Mouse (Mus musculus) stomach, postnatal 0 days (tissue): ENCODE measurements around the gene Creb3l2.

Experiments used
- CTCF ChIP-seq: IDR thresholded peaks from 2 replicates; pipeline ENCODE4 v1.5.1; 2016; ENCODE audit warnings: antibody characterized with exemption, low read depth, mild to moderate bottlenecking, moderate library complexity
- EP300 ChIP-seq: optimal IDR thresholded peaks from 2 replicates; pipeline ENCODE3; 2016; ENCODE audit warnings: antibody characterized with exemption

- TF ChIP-seq CTCF (no peak), EP300 (no peak)
Observed at GRCm38 (mm10) chr6:37407876-37408275, 34.1 kb downstream of the Creb3l2 start.
